Mouse (Mus musculus) cerebellum, adult 2 months (tissue): Measurements from ENCODE around the gene Stk10. TPM values are rescaled to one million over a fixed set of nuclear protein-coding genes. Genes with fewer than 3 reads are reported as not detected.
A peak's percentile ranks its signal among the peaks of the same experiment; 100 is the strongest.

Experiments
- DNase-seq, 2 experiments: peaks; one replicate each; pipeline ENCODE4 v3.0.0; 2021
- H3K27ac ChIP-seq: fragments of 200-500 bp; 2 replicates; pipeline ENCODE4 v1.5.1; 2012; ENCODE audit warnings: low read length, control low read depth, inconsistent platforms; ENCODE audit not compliant: insufficient read depth
- H3K27me3 ChIP-seq: fragments of 200-500 bp; 2 replicates; pipeline ENCODE4 v1.6.1; 2012; ENCODE audit warnings: inconsistent platforms, mild to moderate bottlenecking, low read length, moderate library complexity; ENCODE audit not compliant: control insufficient read depth, insufficient read depth
- H3K4me1 ChIP-seq: fragments of 200-500 bp; 2 replicates; pipeline ENCODE4 v1.6.1; 2011; ENCODE audit warnings: low read length; ENCODE audit not compliant: control insufficient read depth, insufficient read depth
- H3K4me3 ChIP-seq: fragments of 200-500 bp; replicated peaks from 2 replicates; pipeline ENCODE3; 2011; ENCODE audit warnings: mild to moderate bottlenecking, low read depth, low read length, control low read depth; ENCODE audit not compliant: insufficient read depth
- CTCF ChIP-seq: fragments of 200-500 bp; IDR thresholded peaks from 2 replicates; pipeline ENCODE4 v1.5.1; 2011; ENCODE audit warnings: low read depth, mild to moderate bottlenecking, control low read depth, low read length, moderate library complexity, borderline replicate concordance; ENCODE audit not compliant: insufficient read depth
- POLR2A ChIP-seq: fragments of 200-500 bp; IDR thresholded peaks from 2 replicates; pipeline ENCODE4 v1.6.1; 2011; ENCODE audit warnings: low read length, control low read depth, borderline replicate concordance; ENCODE audit not compliant: insufficient read depth
- WGBS: fragments of 180-500 bp; shearing (Covaris S2); methylation state at CpG from one replicate; pipeline ENCODE4 v1.1.7; 2018; 5-methylcytosine and 5-hydroxymethylcytosine counted together
- polyA plus RNA-seq: library from polyadenylated mRNA; depleted of rRNA; stranded (reverse); fragments of >200 nt; gene quantifications from 2 replicates; pipeline ENCODE4 v1.2.3, GENCODE M21; 2012

Stk10 gene
- polyA plus RNA-seq, 1 experiment, result 19.6 TPM

DNA sequence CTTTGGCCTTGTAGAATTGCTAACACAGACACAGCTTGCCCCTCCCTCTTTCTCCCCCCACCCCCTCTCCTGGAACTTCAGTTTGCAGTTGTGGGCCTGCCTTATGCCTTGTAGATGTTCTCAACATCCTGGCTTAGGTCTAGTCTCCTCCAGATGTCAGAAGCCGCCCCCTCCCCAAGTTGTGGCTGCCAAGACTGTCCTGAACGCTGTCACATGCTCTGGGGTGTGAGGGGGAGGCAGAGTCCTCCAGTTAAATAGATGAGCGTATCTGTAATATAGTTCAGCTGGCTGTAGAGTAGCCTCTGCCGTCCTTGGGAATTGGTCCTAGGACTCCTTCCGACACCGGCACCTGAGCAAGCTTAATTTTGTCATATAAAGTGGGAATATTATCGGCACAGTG is 6.6 kb downstream of the Stk10 start:
- peaks cover 25% of the 10 kb centered on the region for H3K4me1 ChIP-seq
- no peak for TF ChIP-seq CTCF
- no peak for TF ChIP-seq POLR2A
- H3K4me3 ChIP-seq, result no peak overlapping the region
- 84% methylated on average over 7 of the region's 7 CpGs for WGBS
- no peak overlapping the region for H3K27ac ChIP-seq
- no peak for DNase-seq
- H3K27me3 ChIP-seq, result no peaks in the 10 kb centered on the region

DNA sequence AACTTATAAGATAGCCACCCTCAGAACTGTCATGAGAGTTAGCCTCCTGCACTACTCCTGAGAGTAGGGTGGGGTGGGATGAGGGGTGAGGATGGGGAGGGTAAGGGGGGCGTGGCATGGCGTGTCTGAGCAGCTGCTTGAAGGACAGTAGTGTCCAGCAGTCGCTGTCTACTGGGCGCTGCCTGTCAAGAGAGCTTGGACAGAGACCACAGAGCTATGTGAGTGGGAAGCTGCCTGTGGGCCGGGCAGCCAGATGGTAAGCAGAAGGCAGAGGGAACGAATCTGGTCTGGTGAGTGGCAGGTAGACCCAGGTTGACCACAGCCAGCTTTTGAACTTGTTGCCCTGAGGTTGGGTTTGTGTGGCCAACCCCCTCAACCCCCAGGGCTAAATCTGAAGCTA is 7.4 kb downstream of the Stk10 start:
- no peak for DNase-seq
- no peak overlapping the region for H3K4me3 ChIP-seq
- peaks cover 26% of the 10 kb centered on the region for H3K4me1 ChIP-seq
- no peak overlapping the region for H3K27ac ChIP-seq
- H3K27me3 ChIP-seq, result no peaks in the 10 kb centered on the region
- TF ChIP-seq POLR2A (no peak), CTCF (no peak)
- 51% methylated on average over 6 of the region's 6 CpGs for WGBS

DNA sequence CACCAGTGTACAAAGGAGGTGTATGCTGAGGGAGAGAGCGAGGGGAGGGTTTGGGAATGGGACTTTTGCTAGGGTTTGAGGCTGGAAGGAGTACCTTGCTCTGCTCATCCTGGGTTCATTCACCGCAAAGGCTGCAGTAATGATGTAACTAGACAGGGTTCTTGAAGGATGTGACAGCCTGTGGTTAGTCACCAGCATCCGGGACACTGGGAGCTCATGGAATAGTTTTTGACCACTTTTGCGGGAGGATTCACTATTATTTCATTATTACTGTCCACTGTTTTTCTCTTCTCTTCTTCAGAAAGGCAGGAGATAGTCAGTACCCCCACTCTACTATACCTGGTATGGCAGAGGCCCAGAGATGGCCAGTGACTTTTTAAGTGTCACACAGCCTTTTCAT is 9.1 kb downstream of the Stk10 start:
- Histone ChIP-seq H3K4me3 (no peak overlapping the region), H3K4me1 (peaks cover 34% of the 10 kb centered on the region), H3K27me3 (no peaks in the 10 kb centered on the region), H3K27ac (no peak overlapping the region)
- no peak for DNase-seq
- 94% methylated on average over 4 of the region's 4 CpGs for WGBS
- TF ChIP-seq POLR2A (no peak), CTCF (no peak)

DNA sequence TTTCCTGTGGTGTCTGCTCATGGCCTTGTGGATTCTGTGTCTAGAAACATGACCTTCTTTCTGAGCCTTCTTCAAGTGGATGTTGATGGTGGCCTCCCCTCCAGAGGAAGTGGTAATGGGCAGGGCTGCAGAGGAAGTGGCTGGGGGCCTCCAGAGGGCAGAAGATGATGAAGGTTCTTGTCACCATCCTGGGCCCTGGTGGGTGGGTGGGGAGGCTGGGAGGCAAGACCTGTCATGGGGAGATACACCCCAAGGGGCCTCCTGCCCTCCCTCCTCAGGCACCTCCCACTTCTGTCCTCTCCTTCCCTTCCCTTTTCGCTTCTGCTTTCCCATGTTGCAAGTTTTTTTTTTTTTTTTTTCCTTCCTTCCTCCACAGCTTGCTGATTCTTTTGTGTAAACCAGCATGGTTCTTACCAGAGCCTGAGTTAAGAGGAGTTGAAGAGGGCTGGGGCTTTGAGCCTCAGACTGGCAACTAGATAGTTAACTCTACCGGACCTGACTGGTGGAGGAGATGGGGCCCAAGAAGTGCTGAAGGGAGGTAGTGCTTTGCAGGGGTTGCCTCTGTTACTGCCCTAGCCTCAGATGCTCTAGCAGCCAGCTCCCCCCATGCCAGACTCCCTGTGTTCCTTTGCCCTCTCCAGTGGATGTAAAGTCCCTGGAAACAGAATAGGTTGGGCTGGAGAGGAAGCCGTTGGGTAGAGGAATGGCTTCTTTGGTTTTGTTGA is 9.7 kb downstream of the Stk10 start:
- no peak for TF ChIP-seq POLR2A
- no peak for TF ChIP-seq CTCF
- Histone ChIP-seq H3K4me1 (peaks cover 39% of the 10 kb centered on the region), H3K27ac (no peak overlapping the region), H3K27me3 (no peaks in the 10 kb centered on the region), H3K4me3 (no peak overlapping the region)
- WGBS, result 48% methylated on average over 3 of the region's 3 CpGs
- DNase-seq, result no peak

DNA sequence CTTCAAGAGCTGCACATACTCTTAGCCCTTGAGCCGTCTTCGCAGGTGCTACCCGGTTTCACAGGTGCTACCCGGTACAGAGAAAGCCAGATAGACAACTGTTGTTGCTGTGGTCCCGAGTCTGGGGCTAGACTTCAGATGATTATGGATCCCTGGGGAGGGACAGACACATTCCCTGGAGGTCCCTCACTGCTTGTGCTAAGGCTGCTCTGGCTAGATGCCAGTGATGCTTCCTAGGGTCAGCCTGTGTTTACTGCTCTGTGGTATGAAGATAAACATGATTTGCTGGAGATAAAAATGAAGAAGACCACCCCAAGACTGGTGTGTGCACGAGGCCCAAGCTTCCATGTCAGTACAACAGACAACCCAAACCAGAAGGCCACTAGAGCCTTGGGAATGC is 10.9 kb downstream of the Stk10 start:
- Histone ChIP-seq H3K27ac (no peak overlapping the region), H3K27me3 (no peaks in the 10 kb centered on the region), H3K4me3 (no peak overlapping the region), H3K4me1 (peaks cover 37% of the 10 kb centered on the region)
- no peak for DNase-seq
- WGBS, result 89% methylated on average over 6 of the region's 6 CpGs
- no peak for TF ChIP-seq CTCF
- no peak for TF ChIP-seq POLR2A

DNA sequence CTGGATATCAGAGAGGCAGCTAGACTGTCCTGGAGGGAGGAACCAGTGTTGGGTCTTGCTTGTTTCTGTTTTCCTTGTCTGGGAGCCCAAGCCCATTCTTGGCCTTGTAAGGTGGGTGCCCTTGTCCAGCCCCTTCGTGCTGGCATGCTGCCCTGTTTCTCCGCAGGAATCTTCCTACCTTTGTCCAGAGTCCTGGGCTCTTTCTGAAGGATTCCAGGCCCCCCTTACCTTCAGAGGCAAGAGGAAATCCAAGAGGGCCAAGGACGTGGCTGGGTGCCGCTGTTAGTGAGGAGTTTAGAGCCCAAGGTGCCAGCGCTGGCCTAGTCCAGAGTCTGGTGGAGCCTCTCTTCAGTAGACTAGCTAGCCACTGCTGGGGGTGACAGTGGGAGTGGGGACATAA is 11.4 kb downstream of the Stk10 start:
- H3K27ac ChIP-seq, result no peak overlapping the region
- 89% methylated on average over 5 of the region's 5 CpGs for WGBS
- TF ChIP-seq POLR2A (no peak), CTCF (no peak)
- no peaks in the 10 kb centered on the region for H3K27me3 ChIP-seq
- DNase-seq, result no peak
- peaks cover 39% of the 10 kb centered on the region for H3K4me1 ChIP-seq
- H3K4me3 ChIP-seq, result no peak overlapping the region

DNA sequence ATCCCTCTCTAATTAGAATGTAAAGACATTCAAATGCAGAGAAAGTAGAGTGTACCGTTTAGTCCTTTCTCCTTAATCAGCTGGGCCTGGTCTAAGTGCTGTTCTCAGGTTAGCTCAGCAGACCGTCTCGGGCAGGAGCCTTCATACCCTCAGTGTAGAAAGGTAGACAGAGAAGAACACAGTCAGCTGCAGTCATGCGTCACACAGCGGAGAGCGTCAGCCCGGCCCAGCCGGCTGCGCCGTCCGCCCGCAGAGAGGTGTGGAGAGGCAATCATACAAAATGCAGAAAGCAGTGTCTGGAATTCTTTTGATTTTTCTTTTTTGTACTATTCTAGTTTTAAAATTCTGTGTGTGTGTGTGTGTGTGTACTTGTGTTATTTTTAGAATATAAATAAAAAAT is 12.5 kb downstream of the Stk10 start:
- 62% methylated on average over 12 of the region's 12 CpGs for WGBS
- H3K27me3 ChIP-seq, result no peaks in the 10 kb centered on the region
- no peak overlapping the region for H3K4me3 ChIP-seq
- H3K4me1 ChIP-seq, result peaks cover 43% of the 10 kb centered on the region
- TF ChIP-seq CTCF, result no peak
- H3K27ac ChIP-seq, result no peak overlapping the region
- DNase-seq, result no peak

DNA sequence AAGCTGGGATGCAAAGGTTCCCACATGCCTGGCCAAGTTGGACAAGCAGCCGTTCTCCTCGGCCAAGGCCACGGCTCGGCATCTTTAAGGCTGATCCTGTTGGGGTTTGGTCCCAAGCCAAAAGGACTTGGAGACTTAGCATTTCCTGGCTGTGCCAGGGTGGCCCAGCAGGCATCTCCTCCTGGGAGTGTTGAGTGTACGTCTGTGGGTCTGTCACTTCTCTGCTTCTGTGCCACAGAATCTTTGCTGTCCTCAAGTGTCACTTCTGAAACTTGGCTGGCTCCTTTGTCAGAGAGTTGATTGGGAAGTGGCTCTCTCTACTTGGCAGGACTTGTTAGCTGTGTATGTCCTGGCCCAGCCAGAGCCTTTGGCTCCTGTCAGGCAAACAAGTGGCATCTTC is 13.4 kb downstream of the Stk10 start:
- Histone ChIP-seq H3K27ac (peak overlapping the region; percentile 40; the same call in 1 of the 2 replicates), H3K4me1 (peaks cover 44% of the 10 kb centered on the region), H3K4me3 (no peak overlapping the region), H3K27me3 (no peaks in the 10 kb centered on the region)
- WGBS, result 12% methylated on average over 5 of the region's 5 CpGs
- no peak for TF ChIP-seq CTCF
- TF ChIP-seq POLR2A, result no peak
- DNase-seq, result peak; percentile 83 to 92
